Mouse (Mus musculus) common myeloid progenitor, adult 5-6 weeks (primary cell): Measurements from ENCODE around the gene Abca9. TPM values are rescaled to one million over a fixed set of nuclear protein-coding genes. Genes with fewer than 3 reads are reported as not detected.

ENCODE experiments used
- ATAC-seq: replicated peaks from 2 replicates; pipeline ENCODE4 v1.8.0; 2016; ENCODE audit warnings: low read depth, mild to moderate bottlenecking, moderate TSS enrichment, inconsistent platforms; ENCODE audit not compliant: poor library complexity, severe bottlenecking
- total RNA-seq: library from RNA; stranded (forward); fragments of 200-1000, 187-1606 nt; gene quantifications from 2 replicates; pipeline ENCODE4 v1.2.3, GENCODE M21; 2017

Abca9 gene
- 2.2 and 2.5 TPM in 2 replicates for total RNA-seq

- ATAC-seq = no peak
Observed at GRCm38 (mm10) chr11:110167459-110168251, at the start of gene Abca9. Abca9 (minus strand) TSS chr11:110168196.

GRCm38 (mm10) chr11:110217118-110217517 is 49.1 kb upstream of the Abca9 start:
- no peak for ATAC-seq

GRCm38 (mm10) chr11:110203930-110204329 is 35.9 kb upstream of the Abca9 start:
- ATAC-seq = no peak

- ATAC-seq = no peak
Observed at GRCm38 (mm10) chr11:110198882-110199281, 30.9 kb upstream of the Abca9 start.

GRCm38 (mm10) chr11:110196561-110197306 is 28.7 kb upstream of the Abca9 start:
- no peak for ATAC-seq

- no peak for ATAC-seq
Observed at GRCm38 (mm10) chr11:110195310-110195709, 27.3 kb upstream of the Abca9 start.

GRCm38 (mm10) chr11:110171212-110171611 is 3.2 kb upstream of the Abca9 start:
- no peak for ATAC-seq

- peak; percentile 98 for ATAC-seq
Observed at GRCm38 (mm10) chr11:110165822-110166221, 2.2 kb downstream of the Abca9 start.

- no peak for ATAC-seq
Observed at GRCm38 (mm10) chr11:110165409-110165808, 2.6 kb downstream of the Abca9 start.

- no peak for ATAC-seq
Observed at GRCm38 (mm10) chr11:110157059-110157458, 10.9 kb downstream of the Abca9 start.

- ATAC-seq = no peak
Observed at GRCm38 (mm10) chr11:110155985-110156384, 12.0 kb downstream of the Abca9 start.

GRCm38 (mm10) chr11:110147640-110148039 is 20.4 kb downstream of the Abca9 start:
- no peak for ATAC-seq

- no peak for ATAC-seq
Observed at GRCm38 (mm10) chr11:110145421-110145820, 22.6 kb downstream of the Abca9 start.

- no peak for ATAC-seq
Observed at GRCm38 (mm10) chr11:110130760-110131159, 37.2 kb downstream of the Abca9 start.

- ATAC-seq = no peak
Observed at GRCm38 (mm10) chr11:110111137-110111536, 56.9 kb downstream of the Abca9 start.

- ATAC-seq = no peak
Observed at GRCm38 (mm10) chr11:110101437-110101836, 66.6 kb downstream of the Abca9 start.

- ATAC-seq = no peak
Observed at GRCm38 (mm10) chr11:110098901-110099300, 69.1 kb downstream of the Abca9 start.

- no peak for ATAC-seq
Observed at GRCm38 (mm10) chr11:110097465-110097864, 70.5 kb downstream of the Abca9 start.

- ATAC-seq = no peak
Observed at GRCm38 (mm10) chr11:110095858-110096257, 72.1 kb downstream of the Abca9 start, which contains the start of gene Abca8a. Abca8a (minus strand) TSS chr11:110095978.

GRCm38 (mm10) chr11:110094846-110095380 is 73.1 kb downstream of the Abca9 start:
- ATAC-seq = no peak

- no peak for ATAC-seq
Observed at GRCm38 (mm10) chr11:110094236-110094635, 73.8 kb downstream of the Abca9 start.
